Mouse (Mus musculus) C2C12 (cell line): ENCODE data around the gene Bpifb5. TPM values are rescaled to one million over a fixed set of nuclear protein-coding genes. Genes with fewer than 3 reads are reported as not detected.

Experiments used
- H3K27me3 ChIP-seq: one replicate; pipeline ENCODE4 v1.6.1; 2011; ENCODE audit not compliant: control insufficient read depth, insufficient read depth, insufficient read length
- H3K36me3 ChIP-seq: one replicate; pipeline ENCODE4 v1.6.1; 2011; ENCODE audit not compliant: control insufficient read depth, insufficient read depth
- H3K4me3 ChIP-seq: one replicate; pipeline ENCODE4 v1.5.1; 2011; ENCODE audit warnings: mild to moderate bottlenecking, control low read depth; ENCODE audit not compliant: poor library complexity, insufficient read depth, severe bottlenecking
- H3K79me2 ChIP-seq: one replicate; pipeline ENCODE4 v1.6.1; 2011; ENCODE audit not compliant: control insufficient read depth, insufficient read depth
- H3K79me3 ChIP-seq: one replicate; pipeline ENCODE4 v1.6.1; 2011; ENCODE audit warnings: low read depth, control low read depth
- H3ac ChIP-seq: one replicate; pipeline ENCODE3; 2011; ENCODE audit warnings: low read depth; ENCODE audit not compliant: control insufficient read depth, insufficient read length
- CEBPB ChIP-seq: IDR thresholded peaks from one replicate; pipeline ENCODE4 v1.6.1; 2011; ENCODE audit warnings: low read depth, mild to moderate bottlenecking, control low read depth, moderate library complexity
- CTCF ChIP-seq: IDR thresholded peaks from one replicate; pipeline ENCODE4 v1.5.1; 2011; ENCODE audit not compliant: control insufficient read depth, insufficient read depth, insufficient read length
- FOSL1 ChIP-seq: IDR thresholded peaks from one replicate; pipeline ENCODE4 v1.8.0; 2011; ENCODE audit warnings: mild to moderate bottlenecking, low read length; ENCODE audit not compliant: poor library complexity, insufficient read depth, severe bottlenecking
- MAX ChIP-seq: IDR thresholded peaks from one replicate; pipeline ENCODE4 v1.6.1; 2011; ENCODE audit warnings: mild to moderate bottlenecking, control low read depth
- MYOD1 ChIP-seq: IDR thresholded peaks from one replicate; pipeline ENCODE4 v1.6.1; 2011; ENCODE audit warnings: low read depth; ENCODE audit not compliant: control insufficient read depth, insufficient read length
- MYOG ChIP-seq: IDR thresholded peaks from one replicate; pipeline ENCODE4 v1.6.1; 2011; ENCODE audit not compliant: control insufficient read depth, insufficient read length; ENCODE audit errors: extremely low read depth
- USF1 ChIP-seq: IDR thresholded peaks from one replicate; pipeline ENCODE4 v1.6.1; 2011; ENCODE audit warnings: low read depth, mild to moderate bottlenecking, control low read depth, moderate library complexity
- polyA plus RNA-seq: library from polyadenylated mRNA; unstranded; fragments of >200 nt; fragmentation: generic; extraction: Trizol; gene quantifications from one replicate; pipeline ENCODE4 v1.2.1, GENCODE M21; 2012; ENCODE audit warnings: missing spikeins

The Bpifb5 gene
- polyA plus RNA-seq, 1 experiment = not detected

- no peaks in the 10 kb centered on the region for H3K79me3 ChIP-seq
- TF ChIP-seq FOSL1 (no peak), MYOD1 (no peak), USF1 (no peak), MAX (no peak), CTCF (no peak), MYOG (no peak), CEBPB (no peak)
- H3ac ChIP-seq = no peak overlapping the region
- no peak overlapping the region for H3K4me3 ChIP-seq
- H3K36me3 ChIP-seq = no peaks in the 10 kb centered on the region
- no peaks in the 10 kb centered on the region for H3K27me3 ChIP-seq
- no peaks in the 10 kb centered on the region for H3K79me2 ChIP-seq
Measured at GRCm38 (mm10) chr2:154189877-154190434, 33.6 kb upstream of the Bpifb5 start.

- H3K4me3 ChIP-seq = no peak within 1 kb of the TSS
- H3K79me2 ChIP-seq = no peaks in the 10 kb centered on the region
- TF ChIP-seq CEBPB (no peak), FOSL1 (no peak), CTCF (no peak), USF1 (no peak), MAX (no peak)
- H3ac ChIP-seq = no peak within 1 kb of the TSS
- no peaks in the 10 kb centered on the region for H3K36me3 ChIP-seq
- H3K79me3 ChIP-seq = no peaks in the 10 kb centered on the region
- no peaks in the 10 kb centered on the region for H3K27me3 ChIP-seq
Measured at GRCm38 (mm10) chr2:154190546-154191258, 32.8 kb upstream of the Bpifb5 start, which contains the start of gene Bpifb1. Gene Bpifb1, plus strand, starts transcription at chr2:154190818.

DNA sequence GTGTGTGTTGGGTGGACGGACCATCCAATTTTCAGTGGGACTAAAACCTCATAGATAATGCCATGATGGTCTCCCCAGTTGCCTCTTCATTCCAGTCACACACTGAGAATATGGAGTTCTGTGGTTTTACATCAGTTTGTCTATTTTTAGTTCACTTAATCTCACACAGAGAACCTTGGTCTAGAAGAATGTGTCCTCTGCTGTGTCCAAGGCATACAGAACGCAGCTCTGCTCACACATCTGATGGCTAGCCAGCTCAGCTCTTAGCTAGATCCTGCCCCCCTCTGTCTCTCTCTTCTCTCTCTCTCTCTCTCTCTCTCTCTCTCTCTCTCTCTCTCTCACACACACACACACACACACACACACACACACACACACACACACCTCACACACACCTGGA lies 31.4 kb upstream of the Bpifb5 start:
- Histone ChIP-seq H3K79me3 (no peaks in the 10 kb centered on the region), H3ac (no peak overlapping the region), H3K27me3 (no peaks in the 10 kb centered on the region), H3K36me3 (no peaks in the 10 kb centered on the region), H3K4me3 (no peak overlapping the region), H3K79me2 (no peaks in the 10 kb centered on the region)
- TF ChIP-seq MAX = no peak
- TF ChIP-seq MYOD1 = no peak
- no peak for TF ChIP-seq CTCF

- TF ChIP-seq CEBPB (no peak), MYOG (no peak), MAX (no peak), MYOD1 (no peak), USF1 (no peak), CTCF (no peak), FOSL1 (no peak)
Measured at GRCm38 (mm10) chr2:154193071-154193470, 30.5 kb upstream of the Bpifb5 start.

GRCm38 (mm10) chr2:154193994-154194504 lies 29.5 kb upstream of the Bpifb5 start:
- Histone ChIP-seq H3K79me3 (no peaks in the 10 kb centered on the region), H3K27me3 (no peaks in the 10 kb centered on the region), H3K79me2 (no peaks in the 10 kb centered on the region), H3K36me3 (no peaks in the 10 kb centered on the region), H3K4me3 (no peak overlapping the region), H3ac (no peak overlapping the region)
- TF ChIP-seq CTCF (no peak), MYOD1 (no peak), USF1 (no peak), MAX (no peak), MYOG (no peak), CEBPB (no peak), FOSL1 (no peak)

More at GRCm38 (mm10) chr2:154193071-154193470, 30.5 kb upstream of the Bpifb5 start:
- Histone ChIP-seq H3K27me3 (no peaks in the 10 kb centered on the region), H3K79me3 (no peaks in the 10 kb centered on the region), H3K79me2 (no peaks in the 10 kb centered on the region), H3K36me3 (no peaks in the 10 kb centered on the region), H3K4me3 (no peak overlapping the region), H3ac (no peak overlapping the region)

GRCm38 (mm10) chr2:154197036-154197435 lies 26.5 kb upstream of the Bpifb5 start:
- Histone ChIP-seq H3K79me2 (no peaks in the 10 kb centered on the region), H3K36me3 (no peaks in the 10 kb centered on the region), H3ac (no peak overlapping the region), H3K27me3 (no peaks in the 10 kb centered on the region), H3K4me3 (no peak overlapping the region), H3K79me3 (no peaks in the 10 kb centered on the region)
- TF ChIP-seq MYOG = no peak
- no peak for TF ChIP-seq FOSL1
- no peak for TF ChIP-seq MYOD1
- TF ChIP-seq CTCF = no peak
- TF ChIP-seq USF1 = no peak
- TF ChIP-seq CEBPB = no peak
- no peak for TF ChIP-seq MAX
